Mouse (Mus musculus): ENCODE results near the gene Prkcb. TPM values are rescaled to one million over a fixed set of nuclear protein-coding genes. Genes with fewer than 3 reads are reported as not detected.

Gene Prkcb
- polyA plus RNA-seq, 1 experiment from 2014 or later, result 5.4 TPM

DNA sequence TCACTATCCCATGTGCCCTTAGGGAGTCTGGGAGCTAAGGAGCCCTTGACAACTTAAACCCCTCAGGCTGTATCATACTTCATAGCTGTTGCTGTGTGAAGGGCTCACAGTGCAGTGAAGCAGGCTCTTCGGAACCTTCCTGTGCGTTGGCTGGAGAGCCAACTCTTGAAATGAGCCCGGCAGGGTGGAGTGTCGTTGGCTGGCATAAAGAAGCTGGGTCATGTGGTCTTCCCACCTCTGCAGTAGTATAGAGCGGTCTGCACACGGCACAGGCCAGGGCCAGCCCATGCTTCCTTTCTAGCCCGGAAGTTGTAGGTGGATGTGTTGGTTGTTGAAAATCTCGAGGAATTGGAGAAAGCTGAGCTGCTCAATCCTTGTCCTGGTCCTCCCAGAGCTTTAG, 179.3 kb downstream of the Prkcb start:
- Histone ChIP-seq H3K36me3 (replicated peaks; ENCODE audit: control insufficient read depth, insufficient read depth, low read depth, low read length) (no peaks in the 10 kb centered on the region), H3K27me3 (ENCODE audit: control insufficient read depth, insufficient read depth, low read length) (no peaks in the 10 kb centered on the region), H3K9me3 (replicated peaks; ENCODE audit: control insufficient read depth, low read length) (no peaks in the 10 kb centered on the region), H3K4me3 (ENCODE audit: low read depth, low read length) (no peak overlapping the region), H3K4me1 (ENCODE audit: control insufficient read depth, insufficient read depth, low read length) (no peaks in the 10 kb centered on the region), H3K27ac (replicated peaks; ENCODE audit: low read depth, low read length) (no peak overlapping the region), H3K9ac (replicated peaks; ENCODE audit: low read length) (no peak overlapping the region), H3K4me2 (ENCODE audit: low read depth, low read length) (no peak overlapping the region)
- DNase-seq (ENCODE audit: low spot score), result no peak
- WGBS, result 80% methylated on average over 8 of the region's 8 CpGs
- no peak for ATAC-seq (replicated peaks; ENCODE audit: insufficient number of reproducible peaks, low FRiP score, low TSS enrichment, low read depth)

GRCm38 (mm10) chr7:122470370-122471280, 182.1 kb downstream of the Prkcb start:
- H3K27ac ChIP-seq (replicated peaks; ENCODE audit: low read depth, low read length), result no peak overlapping the region
- ATAC-seq (replicated peaks; ENCODE audit: insufficient number of reproducible peaks, low FRiP score, low TSS enrichment, low read depth) (no peak; the same call in 1 of the 2 replicates), DNase-seq (ENCODE audit: low spot score) (peak; percentile 82)
- no peaks in the 10 kb centered on the region for H3K36me3 ChIP-seq (replicated peaks; ENCODE audit: control insufficient read depth, insufficient read depth, low read depth, low read length)
- H3K9me3 ChIP-seq (replicated peaks; ENCODE audit: control insufficient read depth, low read length), result no peaks in the 10 kb centered on the region; the same call in 1 of the 2 replicates
- WGBS, result 59% methylated on average over 18 of the region's 18 CpGs
- H3K27me3 ChIP-seq (ENCODE audit: control insufficient read depth, insufficient read depth, low read length), result no peaks in the 10 kb centered on the region
- no peak overlapping the region for H3K9ac ChIP-seq (replicated peaks; ENCODE audit: low read length)
- H3K4me2 ChIP-seq (ENCODE audit: low read depth, low read length), result no peak overlapping the region
- H3K4me1 ChIP-seq (ENCODE audit: control insufficient read depth, insufficient read depth, low read length), result no peaks in the 10 kb centered on the region
- H3K4me3 ChIP-seq (ENCODE audit: low read depth, low read length), result no peak overlapping the region

DNA sequence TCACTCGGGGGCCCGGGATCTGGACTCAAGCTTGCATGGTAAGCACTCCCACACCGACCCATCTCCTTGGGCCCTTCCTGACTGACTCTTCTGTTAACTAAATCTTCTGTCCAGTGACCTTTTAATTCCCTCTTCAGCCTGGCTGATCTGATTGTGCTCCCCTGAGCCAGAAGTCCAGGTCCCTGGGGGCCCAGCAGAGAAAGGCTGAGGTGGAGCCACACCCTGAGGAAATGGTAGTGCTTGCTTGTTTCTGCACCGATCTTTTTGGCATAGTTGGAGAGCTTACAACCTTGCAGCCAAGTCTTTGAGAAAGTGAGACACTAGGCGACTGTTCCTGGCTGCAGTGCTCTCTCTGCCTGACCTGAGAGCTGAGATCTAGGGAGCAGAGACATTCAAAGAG, 183.7 kb downstream of the Prkcb start:
- no peak for DNase-seq (ENCODE audit: low spot score)
- H3K9ac ChIP-seq (replicated peaks; ENCODE audit: low read length), result no peak overlapping the region
- no peak for ATAC-seq (replicated peaks; ENCODE audit: insufficient number of reproducible peaks, low FRiP score, low TSS enrichment, low read depth)
- no peaks in the 10 kb centered on the region for H3K36me3 ChIP-seq (replicated peaks; ENCODE audit: control insufficient read depth, insufficient read depth, low read depth, low read length)
- H3K9me3 ChIP-seq (replicated peaks; ENCODE audit: control insufficient read depth, low read length), result no peaks in the 10 kb centered on the region; the same call in 1 of the 2 replicates
- no peak overlapping the region for H3K27ac ChIP-seq (replicated peaks; ENCODE audit: low read depth, low read length)
- no peaks in the 10 kb centered on the region for H3K4me1 ChIP-seq (ENCODE audit: control insufficient read depth, insufficient read depth, low read length)
- no peak overlapping the region for H3K4me2 ChIP-seq (ENCODE audit: low read depth, low read length)
- WGBS, result 72% methylated on average over 5 of the region's 5 CpGs
- H3K27me3 ChIP-seq (ENCODE audit: control insufficient read depth, insufficient read depth, low read length), result no peaks in the 10 kb centered on the region
- H3K4me3 ChIP-seq (ENCODE audit: low read depth, low read length), result no peak overlapping the region

DNA sequence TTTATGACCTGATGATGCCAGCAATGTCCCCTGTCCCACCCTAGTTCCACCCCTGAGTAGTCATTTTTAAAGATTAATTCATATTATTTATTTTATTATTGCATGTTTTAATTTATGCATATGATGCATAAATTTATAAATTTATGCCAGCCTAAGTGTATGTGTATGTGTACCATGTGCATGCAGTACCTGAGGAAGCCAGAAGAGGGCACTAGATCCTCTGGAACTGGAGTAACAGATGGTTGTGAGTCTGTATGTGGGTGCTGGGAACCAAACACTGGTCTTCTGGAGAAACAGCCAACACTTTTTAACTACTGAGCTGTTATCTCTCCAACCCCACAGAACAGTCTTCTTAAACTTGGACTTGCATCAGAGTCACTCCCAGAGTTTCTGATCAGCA, 186.5 kb downstream of the Prkcb start:
- H3K4me2 ChIP-seq (ENCODE audit: low read depth, low read length), result no peak overlapping the region
- no peaks in the 10 kb centered on the region; the same call in 1 of the 2 replicates for H3K9me3 ChIP-seq (replicated peaks; ENCODE audit: control insufficient read depth, low read length)
- H3K4me1 ChIP-seq (ENCODE audit: control insufficient read depth, insufficient read depth, low read length), result no peaks in the 10 kb centered on the region
- H3K9ac ChIP-seq (replicated peaks; ENCODE audit: low read length), result no peak overlapping the region
- no peaks in the 10 kb centered on the region for H3K36me3 ChIP-seq (replicated peaks; ENCODE audit: control insufficient read depth, insufficient read depth, low read depth, low read length)
- H3K27me3 ChIP-seq (ENCODE audit: control insufficient read depth, insufficient read depth, low read length), result no peaks in the 10 kb centered on the region
- DNase-seq (ENCODE audit: low spot score), result no peak
- no peak overlapping the region for H3K27ac ChIP-seq (replicated peaks; ENCODE audit: low read depth, low read length)
- ATAC-seq (replicated peaks; ENCODE audit: insufficient number of reproducible peaks, low FRiP score, low TSS enrichment, low read depth), result no peak
- no peak overlapping the region for H3K4me3 ChIP-seq (ENCODE audit: low read depth, low read length)

DNA sequence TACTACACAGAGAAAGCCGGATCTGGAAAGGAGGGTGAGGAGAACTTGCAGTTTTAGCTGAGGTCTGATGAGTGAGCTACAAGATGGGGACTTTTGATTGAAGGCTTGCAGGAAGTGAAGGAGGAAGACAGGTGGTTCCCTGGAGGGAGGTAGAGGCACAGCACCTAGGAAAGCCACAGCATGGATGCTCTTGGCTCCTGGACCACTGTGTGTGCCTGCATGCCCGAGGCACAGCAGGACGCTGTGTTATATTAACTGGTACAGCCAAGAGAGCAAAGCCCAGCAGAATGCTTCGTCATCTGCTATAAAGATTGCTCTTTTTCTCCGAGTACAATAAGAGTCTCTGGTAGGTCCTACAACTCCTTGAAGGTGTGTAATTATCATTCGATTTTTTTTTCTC, 188.1 kb downstream of the Prkcb start:
- no peaks in the 10 kb centered on the region for H3K27me3 ChIP-seq (ENCODE audit: control insufficient read depth, insufficient read depth, low read length)
- no peaks in the 10 kb centered on the region for H3K4me1 ChIP-seq (ENCODE audit: control insufficient read depth, insufficient read depth, low read length)
- H3K27ac ChIP-seq (replicated peaks; ENCODE audit: low read depth, low read length), result no peak overlapping the region
- DNase-seq (ENCODE audit: low spot score) (no peak), ATAC-seq (replicated peaks; ENCODE audit: insufficient number of reproducible peaks, low FRiP score, low TSS enrichment, low read depth) (no peak)
- H3K9me3 ChIP-seq (replicated peaks; ENCODE audit: control insufficient read depth, low read length), result no peaks in the 10 kb centered on the region; the same call in 1 of the 2 replicates
- H3K9ac ChIP-seq (replicated peaks; ENCODE audit: low read length), result no peak overlapping the region
- no peaks in the 10 kb centered on the region for H3K36me3 ChIP-seq (replicated peaks; ENCODE audit: control insufficient read depth, insufficient read depth, low read depth, low read length)
- H3K4me3 ChIP-seq (ENCODE audit: low read depth, low read length), result no peak overlapping the region
- 82% methylated on average over 6 of the region's 6 CpGs for WGBS
- H3K4me2 ChIP-seq (ENCODE audit: low read depth, low read length), result no peak overlapping the region

- Histone ChIP-seq H3K36me3 (replicated peaks; ENCODE audit: control insufficient read depth, insufficient read depth, low read depth, low read length) (no peaks in the 10 kb centered on the region), H3K4me2 (ENCODE audit: low read depth, low read length) (no peak overlapping the region), H3K27ac (replicated peaks; ENCODE audit: low read depth, low read length) (no peak overlapping the region), H3K9ac (replicated peaks; ENCODE audit: low read length) (no peak overlapping the region), H3K4me1 (ENCODE audit: control insufficient read depth, insufficient read depth, low read length) (no peaks in the 10 kb centered on the region), H3K4me3 (ENCODE audit: low read depth, low read length) (no peak overlapping the region), H3K27me3 (ENCODE audit: control insufficient read depth, insufficient read depth, low read length) (no peaks in the 10 kb centered on the region), H3K9me3 (replicated peaks; ENCODE audit: control insufficient read depth, low read length) (no peaks in the 10 kb centered on the region; the same call in 1 of the 2 replicates)
- 60% methylated on average over 7 of the region's 7 CpGs for whole genome bisulfite sequencing
- ATAC-seq (replicated peaks; ENCODE audit: insufficient number of reproducible peaks, low FRiP score, low TSS enrichment, low read depth) (no peak), DNase-seq (ENCODE audit: low spot score) (no peak)
Measured at GRCm38 (mm10) chr7:122477118-122477517, 188.6 kb downstream of the Prkcb start.

DNA sequence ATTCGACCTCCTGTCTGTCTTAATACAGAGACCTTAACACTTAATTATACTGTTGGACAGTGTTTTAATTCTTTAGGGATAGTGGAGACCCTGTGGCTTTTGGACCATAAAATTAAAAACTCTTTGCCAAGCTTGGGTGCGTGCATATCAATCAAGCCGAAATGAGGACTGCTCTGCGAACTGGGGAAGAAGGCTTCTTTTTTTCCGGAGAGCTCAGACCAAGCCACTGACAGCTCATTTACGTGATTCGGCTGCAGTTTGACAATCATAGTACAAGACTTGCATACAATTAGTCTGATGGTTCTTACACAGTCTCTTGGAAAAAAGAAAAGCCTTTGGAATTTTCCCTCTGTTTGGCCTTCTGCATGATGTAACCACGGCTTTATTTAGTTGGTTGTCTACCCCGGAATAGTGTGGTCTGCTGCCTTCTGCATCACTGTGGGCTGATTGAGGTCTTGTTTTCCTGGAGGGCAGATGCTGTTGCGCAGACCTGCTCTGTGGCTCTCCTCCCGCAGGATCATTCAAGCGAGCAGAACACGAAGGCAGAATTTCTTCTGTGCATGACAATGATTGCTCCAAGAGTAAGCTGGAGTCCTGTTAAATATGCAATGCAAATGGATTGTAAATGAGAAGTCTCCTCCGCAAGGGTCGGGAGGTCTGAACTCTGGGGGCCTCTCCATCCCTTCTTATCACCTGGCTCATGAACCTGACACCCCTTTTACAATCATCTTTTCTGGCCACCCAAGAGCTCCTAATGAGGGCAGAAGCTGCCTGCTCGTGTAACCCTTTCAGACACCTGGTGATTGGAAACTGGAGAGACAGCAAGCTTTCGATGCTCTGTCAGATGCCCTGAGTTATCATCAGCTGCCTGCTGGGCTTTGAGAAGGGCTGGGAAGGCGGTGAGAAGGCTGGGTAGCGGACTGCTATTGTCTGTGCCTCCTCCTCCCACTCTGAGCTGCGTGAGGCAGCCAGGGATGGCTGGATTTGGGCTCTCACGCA, 189.3 kb downstream of the Prkcb start:
- DNase-seq (ENCODE audit: low spot score) (no peak), ATAC-seq (replicated peaks; ENCODE audit: insufficient number of reproducible peaks, low FRiP score, low TSS enrichment, low read depth) (no peak; the same call in 1 of the 2 replicates)
- Histone ChIP-seq H3K4me3 (ENCODE audit: low read depth, low read length) (no peak overlapping the region), H3K27me3 (ENCODE audit: control insufficient read depth, insufficient read depth, low read length) (no peaks in the 10 kb centered on the region), H3K4me1 (ENCODE audit: control insufficient read depth, insufficient read depth, low read length) (no peaks in the 10 kb centered on the region), H3K36me3 (replicated peaks; ENCODE audit: control insufficient read depth, insufficient read depth, low read depth, low read length) (no peaks in the 10 kb centered on the region), H3K4me2 (ENCODE audit: low read depth, low read length) (no peak overlapping the region), H3K27ac (replicated peaks; ENCODE audit: low read depth, low read length) (no peak overlapping the region), H3K9me3 (replicated peaks; ENCODE audit: control insufficient read depth, low read length) (no peaks in the 10 kb centered on the region; the same call in 1 of the 2 replicates), H3K9ac (replicated peaks; ENCODE audit: low read length) (no peak overlapping the region)
- WGBS, result 16% methylated on average over 21 of the region's 21 CpGs
